Mouse (Mus musculus) liver, embryonic 16.5 days (tissue): ENCODE results near the gene Mcu. TPM values are rescaled to one million over a fixed set of nuclear protein-coding genes. Genes with fewer than 3 reads are reported as not detected.

ENCODE experiments used
- ATAC-seq: fragments of 200-750 bp; cut with Nextera tagmentation; 2 replicates; pipeline ENCODE4 v1.8.0; 2017; ENCODE audit warnings: low read depth, mild to moderate bottlenecking, moderate number of reproducible peaks, moderate library complexity
- H3K27ac ChIP-seq: fragments of 300-500 bp; sonication (generic); 2 replicates; pipeline ENCODE4 v1.5.1; 2014; ENCODE audit warnings: mild to moderate bottlenecking, low read length
- H3K27me3 ChIP-seq: fragments of 300-500 bp; sonication (generic); 2 replicates; pipeline ENCODE4 v1.6.1; 2014; ENCODE audit warnings: low read depth, low read length, mixed read lengths; ENCODE audit not compliant: control insufficient read depth, insufficient read depth
- H3K36me3 ChIP-seq: fragments of 300-500 bp; sonication (generic); 2 replicates; pipeline ENCODE4 v1.6.1; 2014; ENCODE audit warnings: mild to moderate bottlenecking; ENCODE audit not compliant: control insufficient read depth, insufficient read depth
- H3K4me1 ChIP-seq: fragments of 300-500 bp; sonication (generic); 2 replicates; pipeline ENCODE4 v1.6.1; 2014; ENCODE audit warnings: low read depth, low read length, mixed read lengths; ENCODE audit not compliant: control insufficient read depth
- H3K4me2 ChIP-seq: fragments of 300-500 bp; sonication (generic); 2 replicates; pipeline ENCODE4 v1.6.1; 2014; ENCODE audit warnings: low read depth, low read length, mixed read lengths
- H3K4me3 ChIP-seq: fragments of 300-500 bp; sonication (generic); 2 replicates; pipeline ENCODE4 v1.5.1; 2014; ENCODE audit warnings: low read depth, mild to moderate bottlenecking, low read length
- H3K9ac ChIP-seq: fragments of 300-500 bp; sonication (generic); 2 replicates; pipeline ENCODE4 v1.6.1; 2014; ENCODE audit warnings: low read depth, low read length
- H3K9me3 ChIP-seq: fragments of 300-500 bp; sonication (generic); replicated peaks from 2 replicates; pipeline ENCODE4 v1.6.1; 2016; ENCODE audit warnings: low read length; ENCODE audit not compliant: control insufficient read depth
- WGBS: fragments of 180-500 bp; shearing (Covaris S2); extraction: QIAGEN DNeasy Blood & Tissue Kit; methylation state at CpG from one replicate; pipeline ENCODE4 v1.1.7; 2014; ENCODE audit not compliant: insufficient replicate concordance; 5-methylcytosine and 5-hydroxymethylcytosine counted together
- polyA plus RNA-seq: library from polyadenylated mRNA; unstranded; fragments of >200 nt; fragmentation: Nextera tagmentation; extraction: Ambion mirVana; gene quantifications from 2 replicates; pipeline ENCODE4 v1.2.1, GENCODE M21; 2015

The Mcu gene
- polyA plus RNA-seq, 1 experiment from 2014 or later, result 11.7 TPM

GRCm38 (mm10) chr10:59465546-59465945, 150.9 kb downstream of the Mcu start:
- WGBS, result 74% methylated on average over 3 of the region's 3 CpGs
- Histone ChIP-seq H3K9ac (no peak overlapping the region), H3K36me3 (no peaks in the 10 kb centered on the region), H3K4me2 (no peak overlapping the region), H3K4me3 (no peak overlapping the region), H3K4me1 (no peaks in the 10 kb centered on the region), H3K27ac (no peak overlapping the region), H3K9me3 (no peaks in the 10 kb centered on the region), H3K27me3 (no peaks in the 10 kb centered on the region)
- ATAC-seq, result no peak

- no peaks in the 10 kb centered on the region for H3K4me1 ChIP-seq
- ATAC-seq, result no peak
- H3K9me3 ChIP-seq, result no peaks in the 10 kb centered on the region
- 73% methylated on average over 6 of the region's 6 CpGs for WGBS
- H3K27me3 ChIP-seq, result no peaks in the 10 kb centered on the region
- no peaks in the 10 kb centered on the region for H3K36me3 ChIP-seq
- no peak overlapping the region for H3K27ac ChIP-seq
- H3K4me3 ChIP-seq, result no peak overlapping the region
- no peak overlapping the region for H3K9ac ChIP-seq
- H3K4me2 ChIP-seq, result no peak overlapping the region
Observed at GRCm38 (mm10) chr10:59462307-59462706, 154.2 kb downstream of the Mcu start.

- H3K4me3 ChIP-seq, result no peak overlapping the region
- ATAC-seq, result no peak
Observed at GRCm38 (mm10) chr10:59459767-59460166, 156.7 kb downstream of the Mcu start.

GRCm38 (mm10) chr10:59454631-59455030, 161.9 kb downstream of the Mcu start:
- ATAC-seq, result no peak
- Histone ChIP-seq H3K9me3 (no peaks in the 10 kb centered on the region), H3K36me3 (no peaks in the 10 kb centered on the region; the same call in 1 of the 2 replicates), H3K9ac (no peak overlapping the region), H3K4me3 (no peak overlapping the region), H3K27ac (no peak overlapping the region), H3K4me1 (no peaks in the 10 kb centered on the region), H3K27me3 (no peaks in the 10 kb centered on the region), H3K4me2 (no peak overlapping the region)
- 86% methylated on average over 15 of the region's 15 CpGs for WGBS

More at GRCm38 (mm10) chr10:59459767-59460166, 156.7 kb downstream of the Mcu start:
- Histone ChIP-seq H3K36me3 (no peaks in the 10 kb centered on the region), H3K27me3 (no peaks in the 10 kb centered on the region), H3K9me3 (no peaks in the 10 kb centered on the region), H3K4me2 (no peak overlapping the region), H3K27ac (no peak overlapping the region), H3K9ac (no peak overlapping the region), H3K4me1 (no peaks in the 10 kb centered on the region)
- WGBS, result 74% methylated on average over 12 of the region's 12 CpGs

- Histone ChIP-seq H3K9ac (no peak overlapping the region), H3K27ac (no peak overlapping the region), H3K36me3 (no peaks in the 10 kb centered on the region; the same call in 1 of the 2 replicates), H3K9me3 (no peaks in the 10 kb centered on the region), H3K4me3 (no peak overlapping the region), H3K4me1 (no peaks in the 10 kb centered on the region), H3K27me3 (no peaks in the 10 kb centered on the region), H3K4me2 (no peak overlapping the region)
- WGBS, result 49% methylated on average over 5 of the region's 5 CpGs
- peak; percentile 35; the same call in 1 of the 2 replicates for ATAC-seq
Observed at GRCm38 (mm10) chr10:59451839-59452238, 164.7 kb downstream of the Mcu start.

GRCm38 (mm10) chr10:59447546-59447945, 168.9 kb downstream of the Mcu start:
- Histone ChIP-seq H3K36me3 (no peaks in the 10 kb centered on the region), H3K27ac (no peak overlapping the region), H3K4me1 (no peaks in the 10 kb centered on the region; the same call in none of the 2 replicates), H3K27me3 (no peaks in the 10 kb centered on the region), H3K9ac (no peak overlapping the region), H3K4me2 (no peak overlapping the region), H3K9me3 (no peaks in the 10 kb centered on the region), H3K4me3 (no peak overlapping the region)
- WGBS, result 58% methylated on average over 9 of the region's 9 CpGs
- ATAC-seq, result no peak

GRCm38 (mm10) chr10:59446911-59447437, 169.5 kb downstream of the Mcu start:
- Histone ChIP-seq H3K4me1 (no peaks in the 10 kb centered on the region; the same call in none of the 2 replicates), H3K36me3 (no peaks in the 10 kb centered on the region), H3K4me2 (no peak overlapping the region), H3K27ac (no peak overlapping the region), H3K27me3 (no peaks in the 10 kb centered on the region), H3K4me3 (no peak overlapping the region), H3K9ac (no peak overlapping the region), H3K9me3 (no peaks in the 10 kb centered on the region)
- WGBS, result 60% methylated on average over 10 of the region's 10 CpGs
- ATAC-seq, result no peak

GRCm38 (mm10) chr10:59444635-59445034, 171.9 kb downstream of the Mcu start:
- H3K27ac ChIP-seq, result no peak overlapping the region
- no peak for ATAC-seq
- H3K36me3 ChIP-seq, result no peaks in the 10 kb centered on the region
- H3K9ac ChIP-seq, result no peak overlapping the region
- no peaks in the 10 kb centered on the region; the same call in none of the 2 replicates for H3K4me1 ChIP-seq
- H3K9me3 ChIP-seq, result no peaks in the 10 kb centered on the region
- 29% methylated on average over 8 of the region's 8 CpGs for WGBS
- no peak overlapping the region for H3K4me2 ChIP-seq
- no peak overlapping the region for H3K4me3 ChIP-seq
- H3K27me3 ChIP-seq, result no peaks in the 10 kb centered on the region

DNA sequence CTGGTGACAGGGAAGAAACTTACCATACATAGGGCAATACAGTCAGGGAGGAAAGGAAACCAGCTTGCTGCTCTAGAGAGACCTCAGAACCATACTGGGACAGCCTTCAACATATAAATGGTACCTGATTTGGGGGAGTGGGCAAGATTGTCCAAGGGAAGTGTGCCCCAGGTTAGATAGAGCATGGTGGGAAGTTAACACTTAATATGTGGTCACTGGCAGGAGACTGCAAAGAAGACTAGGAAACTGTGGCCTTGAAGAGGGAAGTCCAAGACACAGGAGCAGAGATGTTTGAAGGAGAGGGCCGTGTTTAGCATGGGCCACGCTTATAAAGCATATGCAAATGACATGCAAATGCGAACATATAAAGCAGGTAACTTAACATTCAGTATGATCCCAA, 172.4 kb downstream of the Mcu start:
- H3K4me1 ChIP-seq, result no peaks in the 10 kb centered on the region; the same call in none of the 2 replicates
- ATAC-seq, result no peak
- WGBS, result 26% methylated on average over 3 of the region's 3 CpGs
- H3K27me3 ChIP-seq, result no peaks in the 10 kb centered on the region
- no peak overlapping the region for H3K27ac ChIP-seq
- no peak overlapping the region for H3K9ac ChIP-seq
- no peaks in the 10 kb centered on the region for H3K9me3 ChIP-seq
- no peak overlapping the region for H3K4me2 ChIP-seq
- H3K36me3 ChIP-seq, result no peaks in the 10 kb centered on the region
- H3K4me3 ChIP-seq, result no peak overlapping the region
